Mouse (Mus musculus): Measurements from ENCODE around the gene Glis3.

DNA sequence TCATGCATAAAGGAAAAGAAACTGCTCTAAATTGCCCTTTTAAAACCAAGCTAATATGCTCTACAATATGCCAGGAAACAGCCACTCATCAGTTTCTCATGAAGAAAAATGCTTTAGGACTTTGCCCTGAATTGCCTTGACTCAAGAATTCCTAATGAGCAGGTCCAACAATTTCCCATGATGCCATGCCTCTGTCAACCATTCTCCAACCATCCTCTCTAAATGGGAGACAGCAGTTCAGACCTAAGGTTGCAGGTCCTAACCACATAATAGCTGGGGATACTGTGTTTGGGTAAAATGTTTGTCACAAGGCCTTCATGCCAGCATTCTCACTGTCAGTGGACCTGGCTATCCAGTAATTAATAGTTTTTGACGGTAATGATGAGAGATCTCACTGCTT, 313.1 kb downstream of the Glis3 start:
- TF ChIP-seq CTCF (IDR thresholded peaks at IDR 0.05) (no peak), EP300 (IDR thresholded peaks at IDR 0.05) (no peak)
